Mouse (Mus musculus) spleen, adult 2 months (tissue): ENCODE measurements around the gene Itpk1. TPM values are rescaled to one million over a fixed set of nuclear protein-coding genes. Genes with fewer than 3 reads are reported as not detected.

Experiments
- DNase-seq, 2 experiments: peaks; one replicate each; pipeline versions ENCODE4 v3.0.0 to v3.0.0-alpha.2; 2012 to 2021; ENCODE audit warnings: low spot score in 2 of 2, low read depth in 1 of 2
- H3K27ac ChIP-seq: fragments of 200-500 bp; 2 replicates; pipeline ENCODE4 v1.5.1; 2012; ENCODE audit warnings: low read length, inconsistent platforms; ENCODE audit not compliant: insufficient read depth
- H3K27me3 ChIP-seq: fragments of 200-500 bp; 2 replicates; pipeline ENCODE4 v1.6.1; 2012; ENCODE audit warnings: mild to moderate bottlenecking, moderate library complexity, low read length, inconsistent platforms; ENCODE audit not compliant: control insufficient read depth, insufficient read depth
- H3K36me3 ChIP-seq: fragments of 200-500 bp; 2 replicates; pipeline ENCODE4 v1.6.1; 2012; ENCODE audit warnings: mild to moderate bottlenecking, low read length, inconsistent platforms; ENCODE audit not compliant: control insufficient read depth, insufficient read depth
- H3K4me1 ChIP-seq: fragments of 200-500 bp; 2 replicates; pipeline ENCODE4 v1.6.1; 2011; ENCODE audit warnings: inconsistent platforms; ENCODE audit not compliant: control insufficient read depth, insufficient read depth, insufficient read length
- H3K4me3 ChIP-seq: fragments of 200-500 bp; 2 replicates; pipeline ENCODE4 v1.5.1; 2011; ENCODE audit warnings: mild to moderate bottlenecking, inconsistent platforms; ENCODE audit not compliant: insufficient read depth, insufficient read length; ENCODE audit errors: extremely low read depth
- CTCF ChIP-seq: fragments of 200-500 bp; IDR thresholded peaks from 2 replicates; pipeline ENCODE4 v1.5.1; 2011; ENCODE audit warnings: mild to moderate bottlenecking, inconsistent platforms; ENCODE audit not compliant: insufficient read depth, insufficient read length, insufficient replicate concordance; ENCODE audit errors: extremely low read depth
- POLR2A ChIP-seq: fragments of 200-500 bp; IDR thresholded peaks from 2 replicates; pipeline ENCODE4 v1.6.1; 2011; ENCODE audit warnings: low read depth, low read length, inconsistent platforms
- WGBS: fragments of 180-500 bp; shearing (Covaris S2); methylation state at CpG from one replicate; pipeline ENCODE4 v1.1.7; 2018; 5-methylcytosine and 5-hydroxymethylcytosine counted together
- polyA plus RNA-seq: library from polyadenylated mRNA; depleted of rRNA; stranded (reverse); fragments of >200 nt; gene quantifications from 2 replicates; pipeline ENCODE4 v1.2.3, GENCODE M21; 2012

The Itpk1 gene
- polyA plus RNA-seq, 1 experiment, result 22.2 TPM

GRCm38 (mm10) chr12:102695369-102696239 lies 9.1 kb downstream of the Itpk1 start:
- peak overlapping the region; percentile 64 for H3K27ac ChIP-seq
- H3K4me3 ChIP-seq, result peak overlapping the region; percentile 32; the same call in 1 of the 2 replicates
- TF ChIP-seq CTCF (no peak), POLR2A (no peak)
- WGBS, result 38% methylated on average over 18 of the region's 18 CpGs
- no peaks in the 10 kb centered on the region for H3K36me3 ChIP-seq
- no peaks in the 10 kb centered on the region for H3K27me3 ChIP-seq
- peaks cover 51% of the 10 kb centered on the region; the same call in 1 of the 2 replicates for H3K4me1 ChIP-seq
- no peak for DNase-seq

GRCm38 (mm10) chr12:102691761-102692160 lies 13.0 kb downstream of the Itpk1 start:
- DNase-seq, result no peak
- no peak overlapping the region for H3K27ac ChIP-seq
- no peak for TF ChIP-seq POLR2A
- TF ChIP-seq CTCF, result no peak
- no peaks in the 10 kb centered on the region for H3K36me3 ChIP-seq
- H3K4me3 ChIP-seq, result no peak overlapping the region
- H3K27me3 ChIP-seq, result no peaks in the 10 kb centered on the region
- peaks cover 31% of the 10 kb centered on the region for H3K4me1 ChIP-seq
- 87% methylated on average over 7 of the region's 7 CpGs for WGBS

GRCm38 (mm10) chr12:102691180-102691579 lies 13.6 kb downstream of the Itpk1 start:
- DNase-seq, result no peak
- peak overlapping the region; percentile 63; the same call in 1 of the 2 replicates for H3K27ac ChIP-seq
- H3K4me3 ChIP-seq, result no peak overlapping the region
- TF ChIP-seq CTCF (no peak), POLR2A (no peak)
- H3K36me3 ChIP-seq, result no peaks in the 10 kb centered on the region
- H3K27me3 ChIP-seq, result no peaks in the 10 kb centered on the region
- H3K4me1 ChIP-seq, result peaks cover 27% of the 10 kb centered on the region
- 59% methylated on average over 11 of the region's 11 CpGs for WGBS

GRCm38 (mm10) chr12:102689773-102690563 lies 14.8 kb downstream of the Itpk1 start:
- peaks cover 18% of the 10 kb centered on the region for H3K4me1 ChIP-seq
- H3K36me3 ChIP-seq, result no peaks in the 10 kb centered on the region
- H3K27me3 ChIP-seq, result no peaks in the 10 kb centered on the region
- TF ChIP-seq POLR2A (no peak), CTCF (no peak)
- WGBS, result 24% methylated on average over 15 of the region's 15 CpGs
- peak overlapping the region; percentile 47 for H3K27ac ChIP-seq
- peak; percentile 50 to 60 for DNase-seq
- H3K4me3 ChIP-seq, result no peak overlapping the region

GRCm38 (mm10) chr12:102686321-102686720 lies 18.4 kb downstream of the Itpk1 start:
- Histone ChIP-seq H3K27me3 (no peaks in the 10 kb centered on the region), H3K4me1 (peaks cover 8% of the 10 kb centered on the region), H3K27ac (no peak overlapping the region), H3K36me3 (no peaks in the 10 kb centered on the region), H3K4me3 (no peak overlapping the region)
- DNase-seq, result no peak
- TF ChIP-seq POLR2A, result no peak
- no peak for TF ChIP-seq CTCF
- 93% methylated on average over 5 of the region's 5 CpGs for WGBS

GRCm38 (mm10) chr12:102685523-102685931 lies 19.2 kb downstream of the Itpk1 start:
- WGBS, result 75% methylated on average over 9 of the region's 9 CpGs
- no peaks in the 10 kb centered on the region for H3K36me3 ChIP-seq
- H3K27ac ChIP-seq, result no peak overlapping the region
- H3K4me3 ChIP-seq, result no peak overlapping the region
- no peak for TF ChIP-seq POLR2A
- no peak for TF ChIP-seq CTCF
- peaks cover 6% of the 10 kb centered on the region for H3K4me1 ChIP-seq
- DNase-seq, result no peak
- H3K27me3 ChIP-seq, result no peaks in the 10 kb centered on the region

GRCm38 (mm10) chr12:102684720-102685386 lies 19.9 kb downstream of the Itpk1 start:
- Histone ChIP-seq H3K27ac (no peak overlapping the region), H3K4me3 (no peak overlapping the region), H3K4me1 (peaks cover 3% of the 10 kb centered on the region), H3K36me3 (no peaks in the 10 kb centered on the region), H3K27me3 (no peaks in the 10 kb centered on the region)
- WGBS, result 90% methylated on average over 3 of the region's 3 CpGs
- TF ChIP-seq CTCF, result no peak
- TF ChIP-seq POLR2A, result no peak
- no peak for DNase-seq
